Mouse (Mus musculus) cerebellum, adult 2 months (tissue): ENCODE data around the gene Sec1. TPM values are rescaled to one million over a fixed set of nuclear protein-coding genes. Genes with fewer than 3 reads are reported as not detected.
"Not testable (repeated sequence)": the region's sequence is repeated elsewhere in the genome, so short reads cannot be mapped to it uniquely, and the experiment has no call there.

ENCODE experiments used
- DNase-seq, 2 experiments: peaks; one replicate each; pipeline ENCODE4 v3.0.0; 2021
- H3K27ac ChIP-seq: fragments of 200-500 bp; 2 replicates; pipeline ENCODE4 v1.5.1; 2012; ENCODE audit warnings: low read length, control low read depth, inconsistent platforms; ENCODE audit not compliant: insufficient read depth
- H3K27me3 ChIP-seq: fragments of 200-500 bp; 2 replicates; pipeline ENCODE4 v1.6.1; 2012; ENCODE audit warnings: inconsistent platforms, mild to moderate bottlenecking, low read length, moderate library complexity; ENCODE audit not compliant: control insufficient read depth, insufficient read depth
- H3K4me1 ChIP-seq: fragments of 200-500 bp; 2 replicates; pipeline ENCODE4 v1.6.1; 2011; ENCODE audit warnings: low read length; ENCODE audit not compliant: control insufficient read depth, insufficient read depth
- H3K4me3 ChIP-seq: fragments of 200-500 bp; replicated peaks from 2 replicates; pipeline ENCODE3; 2011; ENCODE audit warnings: mild to moderate bottlenecking, low read depth, low read length, control low read depth; ENCODE audit not compliant: insufficient read depth
- CTCF ChIP-seq: fragments of 200-500 bp; IDR thresholded peaks from 2 replicates; pipeline ENCODE4 v1.5.1; 2011; ENCODE audit warnings: low read depth, mild to moderate bottlenecking, control low read depth, low read length, moderate library complexity, borderline replicate concordance; ENCODE audit not compliant: insufficient read depth
- POLR2A ChIP-seq: fragments of 200-500 bp; IDR thresholded peaks from 2 replicates; pipeline ENCODE4 v1.6.1; 2011; ENCODE audit warnings: low read length, control low read depth, borderline replicate concordance; ENCODE audit not compliant: insufficient read depth
- WGBS: fragments of 180-500 bp; shearing (Covaris S2); methylation state at CpG from one replicate; pipeline ENCODE4 v1.1.7; 2018; 5-methylcytosine and 5-hydroxymethylcytosine counted together
- polyA plus RNA-seq: library from polyadenylated mRNA; depleted of rRNA; stranded (reverse); fragments of >200 nt; gene quantifications from 2 replicates; pipeline ENCODE4 v1.2.3, GENCODE M21; 2012

Sec1 gene
- polyA plus RNA-seq, 1 experiment, result 0.64 TPM

GRCm38 (mm10) chr7:45665303-45666138, 28.7 kb downstream of the Sec1 start:
- 48% methylated on average over 13 of the region's 13 CpGs for WGBS
- TF ChIP-seq CTCF, result no peak
- TF ChIP-seq POLR2A, result no peak
- H3K27ac ChIP-seq, result no peak overlapping the region
- no peaks in the 10 kb centered on the region for H3K27me3 ChIP-seq
- H3K4me1 ChIP-seq, result peaks cover 10% of the 10 kb centered on the region
- H3K4me3 ChIP-seq, result no peak overlapping the region
- no peak for DNase-seq

DNA sequence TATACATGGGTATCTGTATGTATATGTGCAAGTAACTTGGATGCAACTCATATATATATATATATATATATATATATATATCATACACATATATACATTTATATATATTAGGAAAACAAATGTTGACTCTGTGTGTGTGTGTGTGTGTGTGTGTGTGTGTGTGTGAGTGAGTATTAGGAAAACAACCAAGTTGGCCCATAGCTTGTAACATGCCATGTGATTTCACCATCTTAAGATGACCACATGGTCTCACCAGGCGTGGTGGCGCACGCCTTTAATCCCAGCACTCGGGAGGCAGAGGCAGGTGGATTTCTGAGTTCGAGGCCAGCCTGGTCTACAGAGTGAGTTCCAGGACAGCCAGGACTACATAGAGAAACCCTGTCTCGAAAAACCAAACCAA, 32.5 kb downstream of the Sec1 start:
- 91% methylated on average over 6 of the region's 6 CpGs for WGBS

DNA sequence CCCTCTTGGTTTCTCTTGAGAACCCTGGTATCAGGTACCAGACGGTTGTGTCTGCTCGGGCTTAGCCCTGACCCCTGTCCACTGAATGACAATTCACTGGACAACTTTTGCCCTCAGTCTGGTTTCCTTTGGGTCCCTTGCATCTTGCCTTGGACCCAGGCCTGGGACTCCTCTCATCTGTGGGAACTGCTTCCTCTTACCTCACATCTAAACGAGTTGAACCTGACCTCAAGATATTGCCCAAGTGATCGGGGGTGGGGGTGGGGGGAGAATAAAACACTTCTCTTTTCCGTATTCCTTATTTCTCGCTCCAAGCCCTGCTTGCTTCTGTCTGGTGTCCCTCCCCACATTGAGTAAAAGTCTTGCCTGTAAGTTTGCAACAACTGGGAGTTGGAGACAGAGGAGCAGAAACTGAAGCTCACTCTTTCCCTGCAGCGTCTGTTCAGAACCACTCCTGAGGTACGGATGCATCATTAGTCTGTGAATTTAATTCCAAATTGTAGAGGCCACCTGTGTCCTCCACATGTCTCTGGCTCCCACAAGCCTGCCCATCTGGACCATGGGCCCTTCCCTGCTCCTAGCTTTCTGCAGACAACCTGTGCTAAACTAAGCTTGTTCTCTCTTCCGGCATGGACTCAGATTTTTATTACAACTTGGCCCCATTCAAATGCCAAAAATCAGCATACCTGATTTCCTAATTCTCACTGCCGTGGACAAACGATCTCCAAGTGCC, 33.3 kb downstream of the Sec1 start:
- WGBS, result 49% methylated on average over 11 of the region's 11 CpGs
- Histone ChIP-seq H3K27me3 (no peaks in the 10 kb centered on the region), H3K27ac (0 out of 2 replicates have a peak overlapping the region, but pooled peaks have one; percentile 23), H3K4me3 (no peak overlapping the region), H3K4me1 (peaks cover 11% of the 10 kb centered on the region)
- peak in 1 of 2 experiments; percentile 53 for DNase-seq
- no peak for TF ChIP-seq CTCF
- TF ChIP-seq POLR2A, result no peak

More for the DNA sequence above, 32.5 kb downstream of the Sec1 start:
- not testable (repeated sequence) for H3K27ac ChIP-seq, H3K4me3 ChIP-seq, DNase-seq, H3K27me3 ChIP-seq
- H3K4me1 ChIP-seq, result peaks cover 11% of the 10 kb centered on the region

- no peaks in the 10 kb centered on the region for H3K27me3 ChIP-seq
- no peak overlapping the region for H3K4me3 ChIP-seq
- TF ChIP-seq POLR2A (no peak), CTCF (no peak)
- no peak for DNase-seq
- no peak overlapping the region for H3K27ac ChIP-seq
- H3K4me1 ChIP-seq, result no peaks in the 10 kb centered on the region
- WGBS, result 45% methylated on average over 17 of the region's 17 CpGs
Measured at GRCm38 (mm10) chr7:45654424-45655047, 39.7 kb downstream of the Sec1 start.

- not testable (repeated sequence) for DNase-seq, H3K27me3 ChIP-seq, H3K4me3 ChIP-seq, H3K4me1 ChIP-seq, H3K27ac ChIP-seq
- WGBS, result 93% methylated on average over 20 of the region's 20 CpGs
Measured at GRCm38 (mm10) chr7:45650484-45650883, 43.7 kb downstream of the Sec1 start.

DNA sequence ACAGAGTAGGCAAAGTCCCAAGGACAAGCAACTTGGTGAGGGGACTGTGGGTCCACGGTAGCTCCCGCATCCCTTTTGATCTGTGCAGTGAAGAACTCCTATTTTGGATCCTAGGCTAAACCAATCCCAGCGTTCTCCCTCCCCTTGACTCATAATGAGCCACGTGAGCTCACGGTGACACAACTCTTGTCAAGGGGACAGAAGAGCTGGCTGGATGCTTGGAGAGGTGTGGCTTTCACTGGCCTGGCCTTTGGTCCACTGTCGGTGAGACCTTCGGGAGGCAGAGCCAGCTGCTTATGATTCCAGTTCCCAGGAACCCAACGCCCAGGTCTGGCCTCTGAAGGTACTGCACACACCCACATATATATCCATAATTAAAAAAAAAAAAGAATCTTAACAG, 44.9 kb downstream of the Sec1 start:
- 69% methylated on average over 8 of the region's 8 CpGs for WGBS
- H3K27me3 ChIP-seq, result no peaks in the 10 kb centered on the region
- H3K27ac ChIP-seq, result no peak overlapping the region
- no peak for DNase-seq
- H3K4me1 ChIP-seq, result no peaks in the 10 kb centered on the region; the same call in 1 of the 2 replicates
- H3K4me3 ChIP-seq, result no peak overlapping the region
- TF ChIP-seq POLR2A (no peak), CTCF (no peak)

- no peak overlapping the region for H3K27ac ChIP-seq
- H3K4me3 ChIP-seq, result no peak overlapping the region
- no peak for TF ChIP-seq POLR2A
- TF ChIP-seq CTCF, result no peak
- WGBS, result 66% methylated on average over 4 of the region's 4 CpGs
- H3K27me3 ChIP-seq, result no peaks in the 10 kb centered on the region
- H3K4me1 ChIP-seq, result peaks cover 10% of the 10 kb centered on the region
- DNase-seq, result no peak
Measured at GRCm38 (mm10) chr7:45646671-45647070, 47.5 kb downstream of the Sec1 start.

GRCm38 (mm10) chr7:45645591-45645971, 48.6 kb downstream of the Sec1 start:
- WGBS, result 83% methylated on average over 7 of the region's 7 CpGs
- no peak for TF ChIP-seq POLR2A
- TF ChIP-seq CTCF, result no peak
- DNase-seq, result no peak
- peaks cover 21% of the 10 kb centered on the region for H3K4me1 ChIP-seq
- H3K27me3 ChIP-seq, result no peaks in the 10 kb centered on the region
- no peak overlapping the region for H3K4me3 ChIP-seq
- no peak overlapping the region for H3K27ac ChIP-seq
